Mouse (Mus musculus) embryonic facial prominence, embryonic 10.5 days (tissue): ENCODE results near the gene Adamts1. TPM values are rescaled to one million over a fixed set of nuclear protein-coding genes. Genes with fewer than 3 reads are reported as not detected.
A peak's percentile ranks its signal among the peaks of the same experiment; 100 is the strongest.

ENCODE experiments used
- DNase-seq: peaks from one replicate; pipeline ENCODE4 v3.0.0-alpha.2; 2017; ENCODE audit warnings: low spot score
- H3K27ac ChIP-seq: fragments of 300-500 bp; sonication (generic); replicated peaks from 2 replicates; pipeline ENCODE4 v1.5.1; 2016; ENCODE audit warnings: mild to moderate bottlenecking
- H3K27me3 ChIP-seq: fragments of 300-500 bp; sonication (generic); replicated peaks from 2 replicates; pipeline ENCODE4 v1.6.1; 2016; ENCODE audit warnings: low read depth, mild to moderate bottlenecking; ENCODE audit not compliant: poor library complexity, severe bottlenecking
- H3K36me3 ChIP-seq: fragments of 300-500 bp; sonication (generic); replicated peaks from 2 replicates; pipeline ENCODE4 v1.6.1; 2016; ENCODE audit warnings: mild to moderate bottlenecking, moderate library complexity
- H3K4me1 ChIP-seq: fragments of 300-500 bp; sonication (generic); 2 replicates; pipeline ENCODE4 v1.6.1; 2016
- H3K4me3 ChIP-seq: fragments of 300-500 bp; sonication (generic); 2 replicates; pipeline ENCODE4 v1.5.1; 2016; ENCODE audit warnings: mild to moderate bottlenecking, moderate library complexity
- H3K9me3 ChIP-seq: fragments of 300-500 bp; sonication (generic); 2 replicates; pipeline ENCODE4 v1.6.1; 2016; ENCODE audit warnings: mild to moderate bottlenecking
- WGBS: fragments of 180-500 bp; shearing (Covaris S2); methylation state at CpG from one replicate; pipeline ENCODE4 v1.1.7; 2016; 5-methylcytosine and 5-hydroxymethylcytosine counted together
- polyA plus RNA-seq: library from polyadenylated mRNA; unstranded; fragments of >200 nt; fragmentation: Nextera tagmentation; extraction: Ambion mirVana; gene quantifications from 2 replicates; pipeline ENCODE4 v1.2.1, GENCODE M21; 2016

Adamts1 gene
- polyA plus RNA-seq, 1 experiment from 2014 or later, result 23.9 TPM

DNA sequence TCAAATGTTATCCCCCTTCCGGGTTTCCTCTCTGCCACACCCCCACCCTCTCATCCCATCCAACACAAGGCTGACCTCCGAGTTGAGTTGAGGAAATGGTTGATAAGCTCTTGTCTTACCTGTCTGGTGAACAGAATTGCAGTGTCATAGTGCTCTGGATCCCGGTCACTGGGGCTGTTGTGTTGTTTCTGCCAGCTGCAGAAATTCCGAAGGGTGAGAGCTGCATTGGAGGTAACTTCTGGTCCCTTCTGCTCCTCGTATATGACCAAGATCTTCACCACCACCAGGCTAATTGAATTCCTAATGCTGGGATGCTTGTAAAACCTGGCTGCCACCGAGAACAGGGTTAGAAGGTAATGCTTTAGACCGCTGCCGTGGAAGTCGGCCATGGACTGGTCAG lies 2.9 kb downstream of the Adamts1 start:
- H3K27ac ChIP-seq, result no peak overlapping the region
- WGBS, result 73% methylated on average over 9 of the region's 9 CpGs
- peaks cover 53% of the 10 kb centered on the region for H3K36me3 ChIP-seq
- H3K4me1 ChIP-seq, result peaks cover 26% of the 10 kb centered on the region
- no peaks in the 10 kb centered on the region for H3K27me3 ChIP-seq
- H3K9me3 ChIP-seq, result no peaks in the 10 kb centered on the region
- peak overlapping the region; percentile 89 for H3K4me3 ChIP-seq
- no peak for DNase-seq

DNA sequence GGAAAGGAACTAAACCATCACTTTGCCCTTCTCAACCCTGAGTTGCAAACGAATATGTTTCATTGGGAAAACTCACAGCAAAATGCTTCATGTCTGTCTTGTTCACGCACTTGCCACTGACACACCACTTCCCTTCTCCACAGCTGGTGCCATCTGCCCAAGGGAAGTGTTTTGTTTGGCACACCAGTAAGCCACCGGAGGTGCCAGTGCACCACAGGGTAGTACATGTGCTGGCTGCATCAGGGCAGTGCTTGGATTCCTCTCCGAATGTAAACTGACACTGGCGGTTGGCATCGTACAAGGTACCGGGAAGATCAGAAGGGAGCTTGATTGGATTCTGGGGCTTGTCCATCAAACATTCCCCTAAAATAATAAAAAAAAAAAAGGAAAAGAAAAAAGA lies 4.6 kb downstream of the Adamts1 start:
- 92% methylated on average over 7 of the region's 7 CpGs for WGBS
- no peak overlapping the region for H3K27ac ChIP-seq

DNA sequence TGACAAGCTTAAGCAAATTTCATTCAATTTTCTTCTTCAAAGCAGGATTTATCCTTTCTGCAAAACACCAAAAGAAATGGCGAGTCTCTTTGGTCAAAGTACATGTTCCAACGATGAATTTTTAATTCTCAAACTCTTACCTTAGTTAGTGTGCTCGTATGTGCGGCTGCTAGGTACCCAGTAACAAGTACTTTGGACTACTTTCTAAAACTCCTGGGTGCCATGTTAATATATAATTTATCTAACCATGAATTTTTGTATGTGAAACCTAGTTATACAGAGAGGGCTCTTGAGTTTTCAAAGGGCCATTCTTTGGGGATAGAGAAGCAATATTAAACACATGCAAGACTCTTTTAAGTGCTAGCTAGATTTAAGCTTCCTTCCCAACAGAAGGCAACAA lies 5.8 kb downstream of the Adamts1 start:
- Histone ChIP-seq H3K9me3 (no peaks in the 10 kb centered on the region), H3K4me3 (no peak overlapping the region), H3K27ac (no peak overlapping the region), H3K36me3 (peaks cover 69% of the 10 kb centered on the region), H3K27me3 (no peaks in the 10 kb centered on the region), H3K4me1 (peaks cover 15% of the 10 kb centered on the region)
- 93% methylated on average over 4 of the region's 4 CpGs for WGBS
- DNase-seq, result no peak

More for the DNA sequence above, 4.6 kb downstream of the Adamts1 start:
- Histone ChIP-seq H3K9me3 (no peaks in the 10 kb centered on the region), H3K27me3 (no peaks in the 10 kb centered on the region), H3K4me3 (no peak overlapping the region), H3K4me1 (peaks cover 15% of the 10 kb centered on the region), H3K36me3 (peaks cover 68% of the 10 kb centered on the region)
- DNase-seq, result no peak

DNA sequence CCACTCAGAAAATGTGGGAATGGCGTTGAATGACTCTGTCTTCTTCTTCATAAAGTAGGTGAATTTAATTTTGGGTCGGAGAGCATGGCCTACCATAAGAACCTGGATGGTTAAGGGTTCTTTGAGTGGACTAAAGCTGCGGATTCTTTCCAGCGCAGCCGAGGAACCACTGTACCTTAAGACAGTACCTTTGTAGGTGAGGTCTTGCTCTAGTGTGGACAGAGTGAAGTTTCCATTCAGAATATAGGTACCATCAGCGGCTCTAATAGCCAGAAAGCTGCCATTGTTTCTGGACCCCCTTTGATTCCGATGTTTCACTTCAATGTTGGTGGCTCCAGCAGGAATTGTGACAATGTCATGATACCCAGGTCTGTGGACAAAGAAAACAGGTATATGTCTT lies 7.2 kb downstream of the Adamts1 start:
- H3K27me3 ChIP-seq, result no peaks in the 10 kb centered on the region
- H3K27ac ChIP-seq, result no peak overlapping the region
- peaks cover 12% of the 10 kb centered on the region for H3K4me1 ChIP-seq
- no peak overlapping the region for H3K4me3 ChIP-seq
- H3K9me3 ChIP-seq, result no peaks in the 10 kb centered on the region
- H3K36me3 ChIP-seq, result peaks cover 69% of the 10 kb centered on the region
- WGBS, result 93% methylated on average over 7 of the region's 7 CpGs
- no peak for DNase-seq

DNA sequence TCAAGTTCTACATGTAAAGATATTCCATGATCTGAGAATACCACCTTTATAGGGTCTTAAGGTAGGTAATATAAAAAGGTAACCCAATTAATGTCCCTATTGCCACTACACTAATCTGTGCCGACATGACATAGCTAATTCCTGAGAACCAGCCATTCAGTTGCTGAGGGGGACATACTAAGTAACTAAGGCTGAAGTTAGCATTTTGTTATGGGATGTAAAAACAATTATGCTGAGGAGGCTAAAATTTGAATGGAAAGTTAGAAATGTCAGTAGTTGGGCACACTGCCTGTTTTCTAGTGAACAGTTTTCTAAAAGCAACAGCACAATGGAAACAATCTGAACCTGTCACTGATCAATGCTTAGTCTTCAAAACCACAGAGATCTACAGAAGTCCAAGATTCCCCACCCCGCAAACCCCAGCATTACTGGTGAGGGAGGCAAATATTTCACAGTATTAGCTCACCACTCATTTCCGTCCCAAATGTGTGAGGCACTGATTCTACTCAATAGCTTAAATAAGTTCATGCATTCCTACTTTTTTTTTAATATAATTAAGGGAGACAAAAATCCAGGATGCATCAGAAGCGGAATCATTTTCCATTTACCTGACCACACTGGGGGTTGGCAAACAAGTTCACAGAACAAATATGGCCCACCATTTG lies 9.6 kb downstream of the Adamts1 start:
- H3K4me1 ChIP-seq, result no peaks in the 10 kb centered on the region
- H3K27ac ChIP-seq, result no peak overlapping the region
- H3K4me3 ChIP-seq, result no peak overlapping the region
- 91% methylated on average over 4 of the region's 4 CpGs for WGBS
- no peaks in the 10 kb centered on the region for H3K27me3 ChIP-seq
- H3K9me3 ChIP-seq, result no peaks in the 10 kb centered on the region
- peaks cover 49% of the 10 kb centered on the region for H3K36me3 ChIP-seq
- no peak for DNase-seq

DNA sequence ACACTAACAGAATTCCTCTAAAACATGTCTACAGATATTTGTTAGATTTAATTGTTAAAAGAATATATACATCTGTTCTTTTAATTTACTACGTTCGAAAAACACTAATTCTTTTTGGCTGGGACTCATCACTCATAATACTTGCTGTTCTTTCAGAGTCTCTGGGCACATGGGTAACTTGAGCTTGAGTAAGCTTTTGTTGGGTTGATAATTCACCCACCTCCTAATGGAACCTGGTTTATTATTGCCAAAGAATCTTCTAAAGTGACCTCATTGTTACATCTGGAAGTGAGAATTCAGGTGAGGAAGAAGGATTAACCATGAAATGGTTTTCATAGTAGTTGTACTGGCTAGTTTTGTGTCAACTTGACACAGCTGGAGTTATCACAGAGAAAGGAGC lies 21.8 kb downstream of the Adamts1 start:
- WGBS, result 88% methylated on average over 2 of the region's 2 CpGs
- no peak for DNase-seq
- no peaks in the 10 kb centered on the region for H3K9me3 ChIP-seq

DNA sequence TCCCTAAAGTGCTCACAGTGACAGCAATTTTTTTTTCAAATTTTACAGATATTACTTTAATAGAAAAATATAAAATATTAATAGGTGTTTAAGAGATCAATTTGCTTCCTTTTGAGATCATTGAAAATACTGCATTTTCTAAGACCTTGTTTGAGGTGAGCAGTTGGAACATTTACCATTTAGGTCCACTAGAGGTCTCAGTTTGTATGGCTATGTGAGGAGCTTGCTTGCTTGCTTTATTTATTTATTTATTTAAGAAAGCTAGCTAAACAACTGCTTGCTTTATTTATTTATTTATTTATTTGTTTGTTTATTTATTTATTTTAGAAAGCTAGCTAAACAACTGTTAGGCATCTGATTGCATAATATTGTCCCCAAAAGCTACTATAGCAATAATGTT lies 23.1 kb downstream of the Adamts1 start:
- no peak overlapping the region for H3K4me3 ChIP-seq
- H3K9me3 ChIP-seq, result no peaks in the 10 kb centered on the region
- H3K36me3 ChIP-seq, result no peaks in the 10 kb centered on the region
- H3K4me1 ChIP-seq, result no peaks in the 10 kb centered on the region
- no peak for DNase-seq
- no peaks in the 10 kb centered on the region for H3K27me3 ChIP-seq
- H3K27ac ChIP-seq, result no peak overlapping the region

More for the DNA sequence above, 21.8 kb downstream of the Adamts1 start:
- H3K27me3 ChIP-seq, result no peaks in the 10 kb centered on the region
- H3K27ac ChIP-seq, result no peak overlapping the region
- no peaks in the 10 kb centered on the region for H3K36me3 ChIP-seq
- no peaks in the 10 kb centered on the region for H3K4me1 ChIP-seq
- no peak overlapping the region for H3K4me3 ChIP-seq

DNA sequence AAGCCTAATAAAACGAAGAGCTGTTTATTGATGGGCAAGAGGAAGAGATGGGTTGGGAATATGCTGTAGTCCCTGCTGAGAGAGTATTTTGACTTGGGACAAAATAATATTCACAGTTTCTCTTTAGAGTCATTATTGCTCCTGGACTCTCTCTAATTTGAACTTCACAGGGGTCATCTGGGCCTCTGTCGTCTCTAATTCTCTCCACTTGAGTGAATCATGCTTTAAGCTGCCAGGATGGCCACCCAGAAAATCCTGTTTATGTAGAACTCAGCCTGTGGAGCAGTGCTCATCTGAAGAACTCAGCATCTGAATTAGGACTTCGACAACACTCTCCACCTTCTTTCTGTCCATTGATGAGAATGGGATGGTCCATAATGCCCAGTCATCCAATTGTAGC lies 30.6 kb downstream of the Adamts1 start:
- DNase-seq, result no peak
- WGBS, result 81% methylated on average over 3 of the region's 3 CpGs
- H3K27me3 ChIP-seq, result no peaks in the 10 kb centered on the region
- no peak overlapping the region for H3K4me3 ChIP-seq
- H3K4me1 ChIP-seq, result peaks cover 4% of the 10 kb centered on the region; the same call in 1 of the 2 replicates
- no peak overlapping the region for H3K27ac ChIP-seq
- no peaks in the 10 kb centered on the region for H3K9me3 ChIP-seq
- no peaks in the 10 kb centered on the region for H3K36me3 ChIP-seq

DNA sequence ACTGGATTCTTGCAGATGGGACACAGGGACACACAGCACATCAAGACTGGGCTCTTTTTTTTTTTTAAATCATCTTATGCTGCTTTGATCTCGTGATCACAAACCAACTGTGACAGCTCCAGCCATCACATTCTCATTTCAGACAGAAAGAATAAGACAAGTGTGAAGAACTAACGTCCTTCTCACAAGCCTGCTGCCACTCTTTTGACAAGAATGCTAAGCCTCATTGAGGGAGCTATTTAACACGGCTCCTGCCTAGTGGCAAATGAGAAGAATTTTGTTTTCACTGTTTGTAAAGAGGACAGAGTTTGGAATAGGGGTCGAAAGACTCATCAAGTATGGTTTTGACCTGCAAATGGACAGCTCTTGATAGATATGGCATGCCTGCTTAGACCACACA lies 35.6 kb downstream of the Adamts1 start:
- DNase-seq, result no peak
- no peaks in the 10 kb centered on the region for H3K36me3 ChIP-seq
- 57% methylated on average over 4 of the region's 4 CpGs for WGBS

DNA sequence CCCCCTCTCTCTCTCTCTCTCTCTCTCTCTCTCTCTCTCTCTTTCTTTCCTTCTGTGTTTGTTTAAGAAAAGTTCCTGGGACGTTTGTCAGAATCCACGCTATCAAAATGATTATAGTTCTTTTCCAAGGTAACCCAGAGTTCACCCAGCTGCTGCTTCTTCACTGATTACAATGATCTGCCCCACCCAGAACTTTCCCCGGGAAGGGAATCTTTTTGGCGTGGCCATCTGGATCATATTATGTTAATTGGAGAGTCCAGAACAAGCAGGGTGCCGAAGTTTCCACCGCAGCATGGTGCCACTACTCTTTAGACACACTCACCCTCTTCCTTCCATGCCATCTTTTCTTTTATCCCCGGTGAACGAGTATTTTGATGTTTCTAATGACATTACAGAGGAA lies 37.2 kb downstream of the Adamts1 start:
- Histone ChIP-seq H3K4me3 (no peak overlapping the region), H3K4me1 (peaks cover 28% of the 10 kb centered on the region), H3K27ac (no peak overlapping the region), H3K9me3 (no peaks in the 10 kb centered on the region), H3K36me3 (no peaks in the 10 kb centered on the region), H3K27me3 (no peaks in the 10 kb centered on the region)
- peak; percentile 41 for DNase-seq
- WGBS, result 34% methylated on average over 8 of the region's 8 CpGs

More for the DNA sequence above, 35.6 kb downstream of the Adamts1 start:
- H3K9me3 ChIP-seq, result no peaks in the 10 kb centered on the region
- H3K27ac ChIP-seq, result no peak overlapping the region
- no peaks in the 10 kb centered on the region for H3K27me3 ChIP-seq
- H3K4me3 ChIP-seq, result no peak overlapping the region
- H3K4me1 ChIP-seq, result peaks cover 19% of the 10 kb centered on the region

DNA sequence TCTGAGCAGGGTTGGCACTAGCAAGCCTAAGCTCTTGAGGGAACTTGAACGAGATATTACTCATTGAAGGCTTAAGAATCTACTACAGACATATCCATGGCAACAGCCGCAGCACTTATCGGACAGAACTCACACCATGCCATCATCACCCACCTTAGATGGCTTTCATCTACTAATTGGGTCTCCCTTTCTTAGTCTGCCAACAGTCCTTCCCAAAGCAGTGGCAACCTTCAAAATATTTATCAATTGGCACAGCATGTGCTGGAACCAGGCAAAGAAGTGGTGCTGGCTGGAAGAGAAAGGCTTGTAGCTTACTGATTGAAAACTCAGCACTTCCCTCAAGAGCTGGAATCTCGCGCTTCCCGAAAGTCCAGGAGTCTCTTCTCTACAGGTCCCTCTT lies 37.7 kb downstream of the Adamts1 start:
- Histone ChIP-seq H3K27me3 (no peaks in the 10 kb centered on the region), H3K36me3 (no peaks in the 10 kb centered on the region), H3K4me3 (no peak overlapping the region), H3K9me3 (no peaks in the 10 kb centered on the region), H3K4me1 (peaks cover 28% of the 10 kb centered on the region), H3K27ac (0 out of 2 replicates have a peak overlapping the region, but pooled peaks have one; percentile 19)
- WGBS, result 76% methylated on average over 6 of the region's 6 CpGs
- no peak for DNase-seq

DNA sequence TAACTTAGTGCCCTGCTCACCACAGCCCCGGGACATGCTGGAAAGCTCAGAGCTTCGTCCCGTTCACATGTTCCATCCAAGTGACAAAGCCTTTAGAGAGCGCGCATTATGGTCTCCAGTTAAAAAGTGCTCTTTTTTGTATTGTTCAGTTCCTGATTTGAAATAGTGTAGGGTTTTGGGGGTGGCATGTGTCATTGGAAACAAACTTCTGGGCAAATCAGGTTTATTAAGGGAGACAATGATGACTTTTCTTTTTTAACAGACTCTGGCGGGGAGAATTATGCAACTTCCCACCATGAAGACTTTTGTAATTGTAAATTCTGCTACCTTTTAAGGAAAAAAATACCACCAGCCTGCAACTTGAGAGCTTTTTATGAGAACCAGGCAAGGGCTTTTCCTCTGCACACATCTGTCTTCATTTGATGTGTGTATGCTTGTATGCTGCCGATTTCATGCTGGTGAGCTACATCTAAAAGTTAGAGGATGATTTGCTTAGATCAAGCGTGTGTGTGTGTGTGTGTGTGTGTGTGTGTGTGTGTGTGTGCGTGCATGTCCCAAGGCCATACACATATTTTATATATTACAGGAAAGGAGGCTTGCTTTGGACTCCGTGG lies 40.8 kb downstream of the Adamts1 start:
- Histone ChIP-seq H3K27ac (peak overlapping the region; percentile 19; the same call in 1 of the 2 replicates), H3K4me3 (no peak overlapping the region), H3K27me3 (no peaks in the 10 kb centered on the region), H3K4me1 (peaks cover 24% of the 10 kb centered on the region), H3K36me3 (no peaks in the 10 kb centered on the region), H3K9me3 (no peaks in the 10 kb centered on the region)
- DNase-seq, result peak; percentile 31
- 55% methylated on average over 10 of the region's 10 CpGs for WGBS

DNA sequence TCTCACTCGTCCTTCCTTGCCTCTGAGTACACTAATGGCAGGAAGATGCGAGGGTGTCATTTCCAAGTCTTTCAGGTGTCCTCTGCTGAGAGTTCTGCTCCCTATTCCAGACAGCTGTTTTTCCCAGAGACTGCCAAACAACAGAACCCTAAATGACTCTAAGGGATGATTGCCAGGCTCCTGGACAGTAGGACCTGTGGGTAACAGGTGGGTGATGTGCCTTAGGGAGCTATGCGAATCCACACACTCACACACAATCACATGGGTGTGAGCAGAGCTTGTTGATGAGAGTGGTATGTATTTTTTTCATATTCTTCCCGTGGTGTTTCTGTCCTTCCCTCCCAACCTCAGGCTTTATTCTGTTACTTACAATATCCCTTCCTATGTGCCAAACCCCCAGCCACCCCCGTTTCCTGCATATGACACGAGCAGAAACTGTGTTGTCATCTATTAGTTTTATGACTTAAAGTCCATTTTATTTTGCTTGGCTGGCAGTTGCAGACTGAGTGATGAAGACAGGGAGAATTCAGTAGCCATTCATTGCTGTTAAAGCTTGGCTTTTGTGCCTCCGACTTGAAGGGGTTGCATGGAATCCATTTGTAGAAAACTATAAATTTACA lies 41.8 kb downstream of the Adamts1 start:
- Histone ChIP-seq H3K27ac (no peak overlapping the region), H3K9me3 (no peaks in the 10 kb centered on the region), H3K27me3 (no peaks in the 10 kb centered on the region), H3K4me1 (peaks cover 24% of the 10 kb centered on the region), H3K4me3 (no peak overlapping the region), H3K36me3 (no peaks in the 10 kb centered on the region)
- 86% methylated on average over 7 of the region's 7 CpGs for WGBS
- no peak for DNase-seq
